Mouse (Mus musculus): Measurements from ENCODE around the gene Lbhd2. TPM values are rescaled to one million over a fixed set of nuclear protein-coding genes. Genes with fewer than 3 reads are reported as not detected.

Gene Lbhd2
- polyA plus RNA-seq, 1 experiment from 2014 or later = 4.4 TPM

- H3K9me3 ChIP-seq = no peaks in the 10 kb centered on the region
- peak overlapping the region; percentile 79 for H3K4me2 ChIP-seq
- H3K9ac ChIP-seq (replicated peaks) = peak overlapping the region; percentile 37; the same call in 1 of the 2 replicates
- peaks cover 31% of the 10 kb centered on the region for H3K4me1 ChIP-seq (replicated peaks)
- peaks cover 96% of the 10 kb centered on the region for H3K27me3 ChIP-seq
- 12% methylated on average over 15 of the region's 15 CpGs for WGBS
- H3K4me3 ChIP-seq (replicated peaks) = peak overlapping the region; percentile 45
- H3K27ac ChIP-seq = no peak overlapping the region
- no peak for ATAC-seq (ENCODE audit: insufficient number of reproducible peaks, insufficient read depth, low FRiP score, low TSS enrichment, low read depth)
- H3K36me3 ChIP-seq = no peaks in the 10 kb centered on the region
Observed at GRCm38 (mm10) chr12:111443011-111443870, 36.6 kb downstream of the Lbhd2 start.

GRCm38 (mm10) chr12:111443921-111444831 lies 37.6 kb downstream of the Lbhd2 start:
- Histone ChIP-seq H3K9me3 (no peaks in the 10 kb centered on the region), H3K27ac (no peak overlapping the region), H3K27me3 (peaks cover 97% of the 10 kb centered on the region), H3K4me2 (no peak overlapping the region), H3K36me3 (no peaks in the 10 kb centered on the region), H3K9ac (replicated peaks) (no peak overlapping the region), H3K4me3 (replicated peaks) (no peak overlapping the region), H3K4me1 (replicated peaks) (peaks cover 40% of the 10 kb centered on the region)
- ATAC-seq (ENCODE audit: insufficient number of reproducible peaks, insufficient read depth, low FRiP score, low TSS enrichment, low read depth) = no peak
- WGBS = 19% methylated on average over 10 of the region's 10 CpGs

DNA sequence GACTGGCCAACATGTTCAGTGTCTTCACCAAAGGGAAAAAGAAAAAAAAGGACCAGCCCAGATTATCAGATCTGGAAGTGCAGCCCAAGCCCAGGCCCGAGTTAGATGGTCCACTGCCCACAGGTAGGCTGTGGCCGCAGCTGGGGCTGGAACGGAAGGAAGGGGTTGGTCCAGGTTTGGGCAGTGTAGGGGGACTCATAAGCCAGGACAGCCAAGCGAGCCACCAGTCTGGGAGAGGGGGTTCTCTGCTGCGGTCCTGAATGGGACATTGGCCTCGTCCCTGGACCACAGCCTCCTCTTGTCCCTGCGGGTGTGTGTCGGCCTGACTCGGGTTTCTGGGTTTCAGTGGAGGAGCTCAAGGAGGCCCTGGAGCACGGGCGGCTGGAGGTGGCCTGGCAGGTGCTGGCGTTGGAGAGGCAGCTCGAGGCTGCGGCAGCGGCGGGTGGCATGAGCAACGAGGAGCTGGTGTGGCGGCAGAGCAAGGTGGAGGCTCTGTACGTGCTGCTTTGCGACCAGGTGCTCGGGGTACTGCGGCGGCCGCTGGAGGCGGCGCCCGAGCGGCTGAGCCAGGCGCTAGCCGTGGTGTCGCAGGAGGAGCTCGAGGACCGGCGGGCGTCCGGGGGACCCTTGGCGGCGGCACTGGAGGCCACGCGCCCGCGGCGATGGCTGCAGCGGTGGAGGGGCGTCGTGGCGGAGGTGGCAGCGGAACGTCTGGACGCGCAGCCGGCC lies 38.7 kb downstream of the Lbhd2 start:
- Histone ChIP-seq H3K4me2 (peak overlapping the region; percentile 52), H3K4me3 (replicated peaks) (peak overlapping the region; percentile 31), H3K4me1 (replicated peaks) (peaks cover 51% of the 10 kb centered on the region), H3K27me3 (peaks cover 99% of the 10 kb centered on the region), H3K36me3 (no peaks in the 10 kb centered on the region), H3K27ac (no peak overlapping the region), H3K9me3 (no peaks in the 10 kb centered on the region), H3K9ac (replicated peaks) (0 out of 2 replicates have a peak overlapping the region, but pooled peaks have one; percentile 18)
- 2% methylated on average over 52 of the region's 52 CpGs for WGBS
- no peak for ATAC-seq (ENCODE audit: insufficient number of reproducible peaks, insufficient read depth, low FRiP score, low TSS enrichment, low read depth)

- Histone ChIP-seq H3K27ac (no peak overlapping the region), H3K4me3 (replicated peaks) (peak overlapping the region; percentile 31), H3K9me3 (no peaks in the 10 kb centered on the region), H3K4me1 (replicated peaks) (peaks cover 57% of the 10 kb centered on the region), H3K27me3 (peaks cover 100% of the 10 kb centered on the region), H3K36me3 (no peaks in the 10 kb centered on the region), H3K4me2 (peak overlapping the region; percentile 52), H3K9ac (replicated peaks) (0 out of 2 replicates have a peak overlapping the region, but pooled peaks have one; percentile 18)
- WGBS = 8% methylated on average over 27 of the region's 27 CpGs
- no peak for ATAC-seq (ENCODE audit: insufficient number of reproducible peaks, insufficient read depth, low FRiP score, low TSS enrichment, low read depth)
Observed at GRCm38 (mm10) chr12:111445890-111446613, 39.4 kb downstream of the Lbhd2 start.

DNA sequence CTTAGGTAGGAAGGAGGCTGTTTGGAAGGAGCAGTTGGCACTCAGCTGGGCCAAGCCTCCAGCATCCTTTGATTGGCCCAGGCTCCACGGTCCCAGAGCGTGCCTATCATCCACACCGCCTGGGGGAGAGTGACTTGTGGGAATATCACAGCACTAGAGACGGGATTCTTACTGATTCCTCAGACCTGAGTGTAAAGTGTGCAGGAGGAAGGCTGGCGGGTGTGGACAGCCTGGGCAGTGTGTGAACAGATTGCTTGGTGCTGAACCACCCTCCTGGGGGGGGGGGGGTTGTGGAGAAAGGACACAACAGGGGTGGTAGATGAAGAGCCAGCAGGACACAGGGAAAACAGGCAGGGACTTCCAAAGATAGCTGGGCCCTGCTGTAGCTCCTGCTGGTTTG lies 40.1 kb downstream of the Lbhd2 start:
- H3K4me2 ChIP-seq = no peak overlapping the region
- H3K9me3 ChIP-seq = no peaks in the 10 kb centered on the region
- no peak overlapping the region for H3K4me3 ChIP-seq (replicated peaks)
- no peak for ATAC-seq (ENCODE audit: insufficient number of reproducible peaks, insufficient read depth, low FRiP score, low TSS enrichment, low read depth)
- H3K9ac ChIP-seq (replicated peaks) = no peak overlapping the region
- H3K4me1 ChIP-seq (replicated peaks) = peaks cover 57% of the 10 kb centered on the region
- WGBS = 26% methylated on average over 5 of the region's 5 CpGs
- peaks cover 100% of the 10 kb centered on the region for H3K27me3 ChIP-seq
- H3K36me3 ChIP-seq = no peaks in the 10 kb centered on the region
- H3K27ac ChIP-seq = no peak overlapping the region

DNA sequence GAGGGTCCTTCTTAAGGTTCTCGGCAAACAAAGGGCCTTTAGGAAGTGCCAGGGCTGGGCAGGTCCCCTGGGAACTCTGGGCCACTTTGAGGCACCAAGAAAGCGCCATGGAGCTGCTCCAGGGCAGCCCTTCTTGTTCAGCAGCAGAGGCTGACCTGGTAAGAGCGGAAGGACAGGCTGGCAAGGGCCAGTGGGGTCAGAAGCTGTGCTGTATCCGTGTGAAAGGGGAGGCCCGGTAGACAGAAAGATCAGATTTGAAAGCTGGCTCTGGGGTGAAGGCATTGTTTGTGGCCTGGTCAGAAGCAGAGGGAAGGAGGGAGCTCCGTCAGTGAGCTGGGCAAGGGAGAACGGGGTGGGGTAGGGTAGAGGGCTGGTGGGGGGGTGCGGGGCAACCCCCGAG lies 40.7 kb downstream of the Lbhd2 start:
- Histone ChIP-seq H3K4me2 (no peak overlapping the region), H3K4me3 (replicated peaks) (no peak overlapping the region), H3K36me3 (no peaks in the 10 kb centered on the region), H3K27me3 (peaks cover 100% of the 10 kb centered on the region), H3K4me1 (replicated peaks) (peaks cover 52% of the 10 kb centered on the region), H3K27ac (no peak overlapping the region), H3K9me3 (no peaks in the 10 kb centered on the region), H3K9ac (replicated peaks) (no peak overlapping the region)
- ATAC-seq (ENCODE audit: insufficient number of reproducible peaks, insufficient read depth, low FRiP score, low TSS enrichment, low read depth) = no peak
- WGBS = 12% methylated on average over 9 of the region's 9 CpGs

GRCm38 (mm10) chr12:111447898-111448760 lies 41.5 kb downstream of the Lbhd2 start:
- Histone ChIP-seq H3K9ac (replicated peaks) (no peak overlapping the region), H3K4me2 (no peak overlapping the region), H3K27ac (no peak overlapping the region), H3K4me3 (replicated peaks) (no peak overlapping the region), H3K9me3 (no peaks in the 10 kb centered on the region), H3K27me3 (peaks cover 100% of the 10 kb centered on the region), H3K36me3 (no peaks in the 10 kb centered on the region), H3K4me1 (replicated peaks) (peaks cover 44% of the 10 kb centered on the region)
- WGBS = 14% methylated on average over 22 of the region's 22 CpGs
- no peak for ATAC-seq (ENCODE audit: insufficient number of reproducible peaks, insufficient read depth, low FRiP score, low TSS enrichment, low read depth)

GRCm38 (mm10) chr12:111448931-111449705 lies 42.5 kb downstream of the Lbhd2 start:
- Histone ChIP-seq H3K4me3 (replicated peaks) (no peak overlapping the region), H3K9ac (replicated peaks) (no peak overlapping the region), H3K36me3 (no peaks in the 10 kb centered on the region), H3K4me2 (peak overlapping the region; percentile 13; the same call in 1 of the 2 replicates), H3K4me1 (replicated peaks) (peaks cover 46% of the 10 kb centered on the region), H3K27ac (no peak overlapping the region), H3K27me3 (peaks cover 100% of the 10 kb centered on the region), H3K9me3 (no peaks in the 10 kb centered on the region)
- 9% methylated on average over 14 of the region's 14 CpGs for WGBS
- no peak for ATAC-seq (ENCODE audit: insufficient number of reproducible peaks, insufficient read depth, low FRiP score, low TSS enrichment, low read depth)

DNA sequence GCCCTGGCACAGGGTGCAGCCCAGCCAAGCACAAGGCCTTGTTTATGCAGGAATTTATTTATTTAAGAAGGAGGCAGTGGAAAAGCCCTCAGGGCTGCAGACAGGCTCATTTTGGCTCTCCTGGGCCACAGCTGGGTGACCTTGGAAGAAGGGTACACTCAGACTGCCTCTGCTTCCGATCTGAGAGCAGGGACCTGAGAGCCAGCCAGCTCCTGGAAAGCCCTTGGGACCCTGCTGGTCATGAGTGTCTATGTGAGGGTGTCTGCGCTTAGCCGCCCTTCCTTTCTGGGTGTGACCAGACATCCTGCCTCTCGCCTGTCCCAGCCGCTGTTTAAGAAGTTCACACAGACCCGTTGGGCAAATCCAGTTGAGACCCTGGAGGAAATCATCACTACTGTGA lies 43.8 kb downstream of the Lbhd2 start:
- H3K9ac ChIP-seq (replicated peaks) = no peak overlapping the region
- H3K9me3 ChIP-seq = no peaks in the 10 kb centered on the region
- ATAC-seq (ENCODE audit: insufficient number of reproducible peaks, insufficient read depth, low FRiP score, low TSS enrichment, low read depth) = no peak
- no peak overlapping the region for H3K27ac ChIP-seq
- 47% methylated on average over 6 of the region's 6 CpGs for WGBS
- peaks cover 99% of the 10 kb centered on the region for H3K27me3 ChIP-seq
- peaks cover 56% of the 10 kb centered on the region for H3K4me1 ChIP-seq (replicated peaks)
- no peak overlapping the region for H3K4me3 ChIP-seq (replicated peaks)
- no peak overlapping the region for H3K4me2 ChIP-seq
- no peaks in the 10 kb centered on the region for H3K36me3 ChIP-seq
